Mouse (Mus musculus): Measurements from ENCODE around the gene Pkp4. TPM values are rescaled to one million over a fixed set of nuclear protein-coding genes. Genes with fewer than 3 reads are reported as not detected.

Pkp4 gene
- polyA plus RNA-seq, 1 experiment from 2014 or later, result 14.7 TPM

DNA sequence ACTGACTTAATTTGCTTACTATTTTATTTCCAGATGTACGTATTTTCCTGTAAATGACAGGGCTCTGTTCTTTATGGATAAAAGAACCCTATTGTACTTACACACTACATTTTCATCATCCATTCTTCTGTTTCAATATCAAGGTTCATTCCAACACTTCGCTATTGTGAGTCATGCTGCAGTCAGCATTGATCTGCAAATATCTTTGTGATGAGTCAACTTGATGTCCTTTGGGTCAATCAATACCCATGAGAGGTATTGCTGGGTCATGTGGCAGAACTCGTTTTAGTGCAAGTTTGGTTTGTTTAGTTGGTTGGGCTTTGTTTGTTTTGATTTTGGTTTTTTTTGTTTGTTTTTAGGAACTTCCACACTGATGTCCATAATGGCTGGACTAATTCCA lies 88.2 kb downstream of the Pkp4 start:
- no peak overlapping the region for H3K27ac ChIP-seq (replicated peaks)
- no peak overlapping the region for H3K9ac ChIP-seq (replicated peaks)
- no peak overlapping the region for H3K4me3 ChIP-seq
- WGBS, result 85% methylated on average over 3 of the region's 3 CpGs
- H3K4me2 ChIP-seq (replicated peaks), result no peak overlapping the region
- ATAC-seq (ENCODE audit: low FRiP score, low read depth), result no peak
- H3K9me3 ChIP-seq, result no peaks in the 10 kb centered on the region
- no peaks in the 10 kb centered on the region for H3K27me3 ChIP-seq
- no peaks in the 10 kb centered on the region for H3K36me3 ChIP-seq
- H3K4me1 ChIP-seq, result no peaks in the 10 kb centered on the region

DNA sequence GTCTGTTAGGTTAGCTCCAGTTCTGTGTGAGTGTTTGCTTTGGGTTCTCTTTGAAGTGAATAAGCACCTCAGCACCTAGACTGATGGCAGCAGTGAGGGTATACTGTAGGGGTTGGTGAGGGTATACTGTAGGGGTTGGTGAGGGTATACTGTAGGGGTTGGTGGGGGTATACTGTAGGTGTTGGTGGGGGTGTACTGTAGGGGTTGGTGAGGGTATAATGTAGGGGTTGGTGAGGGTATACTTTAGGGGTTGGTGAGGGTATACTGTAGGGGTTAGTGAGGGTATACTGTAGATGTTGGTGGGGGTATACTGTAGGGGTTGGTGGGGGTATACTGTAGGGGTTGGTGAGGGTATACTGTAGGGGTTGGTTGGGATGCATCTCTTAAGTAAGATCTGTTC lies 92.2 kb downstream of the Pkp4 start:
- ATAC-seq (ENCODE audit: low FRiP score, low read depth), result no peak
- H3K9ac ChIP-seq (replicated peaks), result no peak overlapping the region
- no peaks in the 10 kb centered on the region for H3K36me3 ChIP-seq
- no peaks in the 10 kb centered on the region for H3K27me3 ChIP-seq
- no peak overlapping the region for H3K27ac ChIP-seq (replicated peaks)
- H3K9me3 ChIP-seq, result no peaks in the 10 kb centered on the region
- H3K4me1 ChIP-seq, result no peaks in the 10 kb centered on the region
- H3K4me2 ChIP-seq (replicated peaks), result no peak overlapping the region
- no peak overlapping the region for H3K4me3 ChIP-seq

DNA sequence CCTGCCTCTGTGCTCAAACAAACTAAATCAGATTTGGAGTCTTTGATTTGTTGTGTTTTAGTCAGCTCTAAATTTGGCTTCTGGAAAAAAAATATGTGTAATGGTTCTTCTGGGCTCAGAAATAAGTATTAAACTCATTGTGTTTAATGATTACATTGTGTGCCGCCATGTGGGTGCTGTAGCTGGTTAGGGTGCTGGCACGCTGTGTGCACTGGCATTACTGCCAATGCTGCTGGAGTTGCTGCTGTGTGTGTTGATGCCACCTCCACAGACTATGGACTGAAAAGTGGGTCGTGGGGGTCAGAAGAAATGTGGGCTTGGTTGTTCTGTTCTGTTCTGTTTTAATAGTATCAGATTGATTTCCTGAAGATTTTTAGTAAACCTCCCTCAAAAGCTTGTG lies 92.8 kb downstream of the Pkp4 start:
- Histone ChIP-seq H3K4me2 (replicated peaks) (no peak overlapping the region), H3K27ac (replicated peaks) (no peak overlapping the region)
- no peak for ATAC-seq (ENCODE audit: low FRiP score, low read depth)

DNA sequence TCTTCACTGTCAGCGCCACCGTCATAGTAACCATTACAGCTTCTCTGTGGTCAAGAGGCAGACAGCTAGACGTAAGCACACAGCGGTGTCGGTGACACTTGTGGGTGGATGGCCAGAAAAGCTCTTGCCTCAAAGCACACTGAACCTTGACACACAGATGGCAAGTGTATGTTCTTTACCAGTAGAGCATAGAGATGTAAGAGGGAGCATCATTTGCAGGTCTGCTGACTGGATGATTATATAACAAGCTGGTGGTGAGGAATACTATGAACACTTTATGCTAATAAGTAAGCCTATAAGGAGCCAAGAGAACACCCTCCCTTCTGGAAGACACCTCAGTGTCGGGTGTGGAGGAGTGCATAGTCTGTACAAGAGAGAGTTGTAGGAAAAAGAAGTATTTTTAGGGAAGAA lies 98.2 kb downstream of the Pkp4 start:
- ATAC-seq (ENCODE audit: low FRiP score, low read depth), result no peak
- Histone ChIP-seq H3K9me3 (no peaks in the 10 kb centered on the region), H3K27me3 (no peaks in the 10 kb centered on the region), H3K4me3 (no peak overlapping the region), H3K4me1 (peaks cover 6% of the 10 kb centered on the region; the same call in 1 of the 2 replicates), H3K9ac (replicated peaks) (no peak overlapping the region), H3K36me3 (no peaks in the 10 kb centered on the region), H3K27ac (replicated peaks) (no peak overlapping the region), H3K4me2 (replicated peaks) (no peak overlapping the region)
- 80% methylated on average over 6 of the region's 6 CpGs for WGBS

More for the DNA sequence above, 92.8 kb downstream of the Pkp4 start:
- no peak overlapping the region for H3K4me3 ChIP-seq
- H3K9me3 ChIP-seq, result no peaks in the 10 kb centered on the region
- H3K4me1 ChIP-seq, result peaks cover 1% of the 10 kb centered on the region; the same call in 1 of the 2 replicates
- H3K36me3 ChIP-seq, result no peaks in the 10 kb centered on the region
- no peaks in the 10 kb centered on the region for H3K27me3 ChIP-seq
- no peak overlapping the region for H3K9ac ChIP-seq (replicated peaks)
- 93% methylated on average over 3 of the region's 3 CpGs for WGBS

DNA sequence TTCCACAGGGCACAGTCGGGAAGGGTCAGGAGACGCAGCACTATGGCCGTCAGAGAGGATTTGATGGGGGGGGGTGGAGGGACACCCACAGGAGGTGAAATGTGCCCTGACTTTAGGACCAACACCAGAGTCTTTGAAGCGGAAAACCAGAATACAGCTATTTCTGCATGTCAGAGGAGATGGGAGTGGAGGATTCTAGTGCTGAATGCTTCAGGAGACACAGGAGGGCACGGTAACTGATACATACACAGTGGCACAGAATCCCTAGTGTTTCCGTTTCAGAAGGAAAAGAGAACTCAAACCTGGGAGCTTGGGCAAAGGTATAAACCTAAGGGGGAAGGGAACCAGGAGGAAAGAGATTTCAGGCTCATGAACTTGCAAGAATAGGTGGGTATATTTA lies 98.7 kb downstream of the Pkp4 start:
- H3K9me3 ChIP-seq, result no peaks in the 10 kb centered on the region
- H3K9ac ChIP-seq (replicated peaks), result no peak overlapping the region
- H3K4me2 ChIP-seq (replicated peaks), result no peak overlapping the region
- no peaks in the 10 kb centered on the region for H3K27me3 ChIP-seq
- no peak overlapping the region for H3K27ac ChIP-seq (replicated peaks)
- no peak overlapping the region for H3K4me3 ChIP-seq
- peaks cover 6% of the 10 kb centered on the region; the same call in 1 of the 2 replicates for H3K4me1 ChIP-seq
- no peaks in the 10 kb centered on the region for H3K36me3 ChIP-seq
- 91% methylated on average over 6 of the region's 6 CpGs for WGBS
- ATAC-seq (ENCODE audit: low FRiP score, low read depth), result no peak

DNA sequence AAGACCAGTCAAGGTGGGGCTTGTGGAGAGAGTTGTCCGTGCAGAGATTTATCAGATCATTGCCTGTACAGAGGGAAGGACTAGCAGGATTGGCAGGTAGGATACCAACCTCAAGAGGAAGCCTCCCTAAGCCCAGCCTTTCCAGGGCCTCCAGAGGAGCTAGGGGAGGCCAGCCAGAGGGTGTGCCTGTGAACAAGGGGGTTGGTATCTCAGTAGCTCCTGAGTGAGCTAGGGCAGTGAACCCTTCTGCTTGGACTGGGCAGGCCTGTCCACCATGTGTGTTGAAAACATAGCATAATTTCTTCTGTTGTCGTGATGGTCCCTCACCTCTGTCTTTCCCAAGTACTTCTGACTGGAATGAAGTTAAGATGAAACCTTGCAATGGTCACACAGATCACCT lies 100.6 kb downstream of the Pkp4 start:
- Histone ChIP-seq H3K4me2 (replicated peaks) (no peak overlapping the region), H3K36me3 (no peaks in the 10 kb centered on the region), H3K9me3 (no peaks in the 10 kb centered on the region), H3K27me3 (no peaks in the 10 kb centered on the region), H3K27ac (replicated peaks) (no peak overlapping the region), H3K4me3 (no peak overlapping the region), H3K9ac (replicated peaks) (no peak overlapping the region), H3K4me1 (peaks cover 6% of the 10 kb centered on the region; the same call in 1 of the 2 replicates)
- WGBS, result 91% methylated on average over 2 of the region's 2 CpGs
- no peak for ATAC-seq (ENCODE audit: low FRiP score, low read depth)

DNA sequence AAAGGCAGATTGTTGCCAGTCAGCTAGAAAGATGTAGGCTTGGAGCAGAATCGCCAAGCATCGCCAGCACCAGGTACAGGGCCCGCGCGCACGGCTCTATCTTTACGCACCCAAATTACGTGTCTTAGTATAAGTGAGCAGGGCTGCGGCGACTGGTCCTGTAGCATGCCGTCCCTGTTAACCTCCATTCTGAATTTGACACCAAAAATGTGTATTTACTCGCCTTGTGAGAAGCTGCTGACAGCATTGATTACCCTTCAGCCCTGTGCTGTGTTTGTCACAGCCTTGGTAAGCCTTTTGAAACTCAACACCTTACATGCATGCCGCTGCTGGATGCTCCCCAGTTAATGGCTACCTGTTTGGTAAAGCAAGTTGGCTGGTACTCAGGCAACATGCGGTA lies 105.8 kb downstream of the Pkp4 start:
- no peak for ATAC-seq (ENCODE audit: low FRiP score, low read depth)
- H3K27me3 ChIP-seq, result no peaks in the 10 kb centered on the region
- H3K36me3 ChIP-seq, result no peaks in the 10 kb centered on the region
- H3K4me2 ChIP-seq (replicated peaks), result no peak overlapping the region
- WGBS, result 96% methylated on average over 14 of the region's 14 CpGs
- no peak overlapping the region for H3K9ac ChIP-seq (replicated peaks)
- no peaks in the 10 kb centered on the region for H3K4me1 ChIP-seq
- no peak overlapping the region for H3K27ac ChIP-seq (replicated peaks)
- no peak overlapping the region for H3K4me3 ChIP-seq
- no peaks in the 10 kb centered on the region for H3K9me3 ChIP-seq

DNA sequence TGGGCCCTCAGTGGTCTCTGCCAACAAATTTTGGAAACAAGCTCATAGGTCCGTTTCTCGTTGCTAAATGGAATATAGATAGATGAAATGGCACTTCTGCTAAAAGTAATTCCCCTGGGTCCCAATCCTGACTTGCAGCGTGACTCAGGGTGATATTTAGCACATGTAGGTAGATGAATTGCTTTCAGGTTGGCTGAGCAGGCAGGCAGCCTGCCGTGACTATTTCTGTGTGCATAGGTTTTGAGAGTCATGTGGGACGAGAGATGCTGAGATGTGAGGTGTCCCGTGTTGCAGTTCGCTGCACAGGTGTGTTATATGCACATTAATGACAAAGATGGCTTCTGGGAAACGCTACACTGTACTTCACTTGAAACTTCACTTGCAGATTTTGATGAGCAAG lies 111.2 kb downstream of the Pkp4 start:
- no peak overlapping the region for H3K4me3 ChIP-seq
- no peaks in the 10 kb centered on the region for H3K27me3 ChIP-seq
- H3K4me2 ChIP-seq (replicated peaks), result no peak overlapping the region
- no peak for ATAC-seq (ENCODE audit: low FRiP score, low read depth)
- 88% methylated on average over 8 of the region's 8 CpGs for WGBS
- no peaks in the 10 kb centered on the region for H3K4me1 ChIP-seq
- no peak overlapping the region for H3K9ac ChIP-seq (replicated peaks)
- no peak overlapping the region for H3K27ac ChIP-seq (replicated peaks)
- H3K36me3 ChIP-seq, result no peaks in the 10 kb centered on the region
- no peaks in the 10 kb centered on the region for H3K9me3 ChIP-seq

DNA sequence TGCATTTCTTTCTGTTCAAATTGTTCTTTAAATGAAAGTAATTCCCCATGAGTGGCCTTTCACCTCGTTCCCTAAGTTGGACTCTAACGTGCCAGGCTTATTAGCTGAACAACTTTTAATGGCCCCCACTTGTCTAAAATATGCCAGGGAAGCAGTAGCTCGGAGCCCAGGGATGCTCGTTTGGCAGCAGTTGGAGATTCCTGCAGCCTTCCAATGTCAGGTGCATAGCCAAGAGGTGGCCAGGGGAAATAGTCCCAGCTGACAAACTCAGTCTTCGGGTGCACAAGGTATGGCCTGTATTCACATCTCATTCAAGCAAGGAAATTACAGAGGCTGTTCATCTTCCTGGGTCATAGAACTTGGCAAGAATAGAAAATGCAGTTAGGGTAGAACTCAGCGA lies 112.1 kb downstream of the Pkp4 start:
- Histone ChIP-seq H3K9me3 (no peaks in the 10 kb centered on the region), H3K4me1 (no peaks in the 10 kb centered on the region), H3K9ac (replicated peaks) (no peak overlapping the region), H3K4me2 (replicated peaks) (no peak overlapping the region), H3K27ac (replicated peaks) (no peak overlapping the region), H3K27me3 (no peaks in the 10 kb centered on the region), H3K36me3 (no peaks in the 10 kb centered on the region), H3K4me3 (no peak overlapping the region)
- WGBS, result 85% methylated on average over 6 of the region's 6 CpGs
- no peak for ATAC-seq (ENCODE audit: low FRiP score, low read depth)

DNA sequence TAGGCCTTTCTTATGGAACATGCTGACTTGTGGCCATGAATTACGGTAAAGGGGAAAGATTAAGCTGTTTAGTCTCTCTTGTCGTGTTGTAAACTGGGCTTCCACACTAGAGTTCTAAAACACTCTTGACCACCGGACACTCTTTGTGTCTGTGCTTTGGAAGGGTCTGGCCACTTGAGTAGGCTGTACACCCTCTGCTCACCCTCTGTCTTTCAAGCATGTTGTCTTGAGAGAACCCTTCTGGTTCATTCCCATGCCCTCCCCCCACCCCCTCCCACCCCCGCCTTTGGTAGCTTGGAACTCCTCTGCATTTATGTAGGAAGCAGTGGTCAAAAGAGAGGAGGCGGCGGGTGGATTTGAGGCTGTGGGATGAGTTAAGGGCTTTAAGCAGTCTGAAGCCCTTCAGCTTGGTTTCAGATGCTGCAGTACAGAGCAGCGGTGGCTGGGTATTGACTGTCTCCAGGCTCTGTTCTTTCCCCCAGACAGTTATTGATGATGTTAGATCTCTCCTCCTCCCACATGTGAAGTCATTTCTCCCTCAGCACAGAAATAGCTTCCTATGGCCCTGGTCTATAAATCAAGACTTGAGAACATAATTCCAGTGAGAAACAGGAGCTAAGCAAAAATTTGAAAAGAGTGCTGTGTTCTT lies 120.4 kb downstream of the Pkp4 start:
- 92% methylated on average over 7 of the region's 7 CpGs for WGBS

DNA sequence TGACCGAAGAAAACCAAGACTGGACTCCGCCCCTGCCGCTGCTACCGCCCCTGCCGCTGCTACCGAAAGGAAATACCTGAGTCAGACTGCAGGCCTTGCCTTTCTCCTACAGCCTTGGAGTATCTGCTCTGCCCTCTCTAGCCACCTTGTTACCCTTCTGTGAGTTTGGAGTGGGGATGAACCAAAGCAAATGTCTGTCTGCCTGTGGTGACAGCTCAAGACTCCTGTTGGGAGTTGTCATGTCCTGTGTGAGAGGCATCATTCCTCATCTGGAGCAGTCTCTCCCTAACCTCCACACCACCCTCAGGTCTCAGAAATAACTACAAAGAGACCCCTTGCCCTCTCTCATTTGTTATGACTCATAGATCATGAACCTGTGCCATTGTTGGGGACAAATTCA lies 122.3 kb downstream of the Pkp4 start:
- Histone ChIP-seq H3K27me3 (no peaks in the 10 kb centered on the region), H3K4me2 (replicated peaks) (no peak overlapping the region), H3K4me3 (no peak overlapping the region), H3K27ac (replicated peaks) (no peak overlapping the region), H3K9ac (replicated peaks) (no peak overlapping the region), H3K9me3 (no peaks in the 10 kb centered on the region), H3K4me1 (no peaks in the 10 kb centered on the region), H3K36me3 (no peaks in the 10 kb centered on the region)
- whole genome bisulfite sequencing, result 96% methylated on average over 6 of the region's 6 CpGs
- no peak for ATAC-seq (ENCODE audit: low FRiP score, low read depth)

More for the DNA sequence above, 120.4 kb downstream of the Pkp4 start:
- Histone ChIP-seq H3K4me2 (replicated peaks) (no peak overlapping the region), H3K9ac (replicated peaks) (no peak overlapping the region), H3K4me1 (no peaks in the 10 kb centered on the region), H3K27me3 (no peaks in the 10 kb centered on the region), H3K36me3 (no peaks in the 10 kb centered on the region), H3K4me3 (no peak overlapping the region), H3K27ac (replicated peaks) (no peak overlapping the region), H3K9me3 (no peaks in the 10 kb centered on the region)
- ATAC-seq (ENCODE audit: low FRiP score, low read depth), result no peak

DNA sequence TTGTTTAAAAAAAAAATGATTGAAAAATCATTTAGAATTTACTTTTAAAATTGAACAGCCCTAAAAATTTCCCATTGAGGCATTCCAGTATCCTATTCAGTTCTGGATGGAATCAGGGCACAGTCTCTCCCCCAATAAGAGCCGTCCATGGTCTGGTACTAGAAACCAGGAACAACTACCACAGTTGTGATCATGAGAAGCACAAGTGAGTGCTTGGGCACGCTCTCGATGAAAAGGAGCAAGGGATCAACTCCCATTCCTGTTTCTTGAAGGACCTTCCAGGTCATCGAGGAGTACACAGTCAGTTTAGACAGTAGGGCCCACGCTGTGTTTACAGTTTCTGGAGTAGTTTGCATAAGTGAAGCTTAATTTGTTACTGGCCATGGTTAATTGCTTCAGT lies 123.6 kb downstream of the Pkp4 start:
- Histone ChIP-seq H3K4me3 (no peak overlapping the region), H3K27ac (replicated peaks) (no peak overlapping the region), H3K9me3 (no peaks in the 10 kb centered on the region), H3K9ac (replicated peaks) (no peak overlapping the region), H3K36me3 (no peaks in the 10 kb centered on the region), H3K4me2 (replicated peaks) (no peak overlapping the region), H3K27me3 (no peaks in the 10 kb centered on the region), H3K4me1 (no peaks in the 10 kb centered on the region)
- 95% methylated on average over 5 of the region's 5 CpGs for WGBS
- no peak for ATAC-seq (ENCODE audit: low FRiP score, low read depth)
